Mouse (Mus musculus) spleen, adult 10 weeks (tissue): ENCODE results near the gene Rab37. TPM values are rescaled to one million over a fixed set of nuclear protein-coding genes. Genes with fewer than 3 reads are reported as not detected.

ENCODE experiments used
- polyA plus RNA-seq: library from polyadenylated mRNA; stranded (reverse); fragments of 350-450 nt; fragmentation: Illumina TruSeq; extraction: RNeasy Lipid Tissue Mini Kit (QIAGEN cat#74804); gene quantifications from one replicate; pipeline ENCODE4 v1.2.3, GENCODE M21; 2015; ENCODE audit warnings: low replicate concordance; ENCODE audit not compliant: insufficient read depth

Gene Rab37
- 23.0 TPM for polyA plus RNA-seq

DNA sequence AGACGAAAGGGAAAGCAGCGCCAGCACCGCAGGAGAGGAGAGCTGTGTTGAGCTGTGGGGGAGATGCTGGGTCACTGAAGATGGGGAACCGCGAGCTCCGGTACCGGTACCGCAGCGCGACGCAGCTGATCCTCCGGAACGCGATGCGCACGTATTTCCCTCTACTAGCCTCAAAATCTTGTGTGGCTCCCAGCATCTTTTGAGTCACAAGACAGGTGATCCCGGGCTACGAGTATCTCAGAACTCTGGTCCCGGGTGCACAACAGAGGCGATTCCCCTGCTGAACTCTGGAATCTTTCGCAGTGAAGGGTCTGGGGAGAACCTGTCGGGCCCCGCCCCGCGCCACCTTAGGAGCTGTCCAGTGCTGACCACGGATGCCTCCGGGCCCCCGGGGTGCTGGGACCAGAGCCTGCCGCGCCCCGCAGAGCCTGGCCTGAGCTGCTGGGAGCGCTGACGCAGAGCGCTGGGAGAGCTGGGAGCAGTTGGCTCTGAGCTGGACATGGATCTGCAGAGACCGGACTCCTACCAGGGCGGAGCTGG, at the start of gene Rab37:
Gene Rab37 (plus strand): TSS at position 70 of the 540 bp plus-strand sequence.

DNA sequence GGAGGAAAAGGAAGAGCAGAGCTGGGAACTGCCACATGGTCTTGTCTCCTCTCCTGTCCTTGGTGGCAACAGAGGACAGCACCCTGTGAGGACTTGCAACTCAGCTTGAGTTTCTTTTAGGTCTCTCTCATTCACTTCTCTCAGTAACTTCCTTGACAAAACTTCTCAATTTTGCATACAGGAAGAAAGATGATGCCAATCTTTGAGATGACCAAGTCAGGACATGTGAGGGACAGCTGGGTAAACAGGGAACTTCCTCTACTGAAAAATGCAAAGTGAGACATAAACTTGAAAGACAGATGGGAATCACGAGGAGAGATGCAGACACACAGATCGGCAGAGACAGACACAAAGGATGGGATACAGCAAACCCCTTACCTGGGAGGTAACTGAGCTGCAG, 43.0 kb upstream of the Rab37 start, which contains the start of gene Cd300ld3:
Gene Cd300ld3 (minus strand): TSS at position 151 of the 400 bp plus-strand sequence.

DNA sequence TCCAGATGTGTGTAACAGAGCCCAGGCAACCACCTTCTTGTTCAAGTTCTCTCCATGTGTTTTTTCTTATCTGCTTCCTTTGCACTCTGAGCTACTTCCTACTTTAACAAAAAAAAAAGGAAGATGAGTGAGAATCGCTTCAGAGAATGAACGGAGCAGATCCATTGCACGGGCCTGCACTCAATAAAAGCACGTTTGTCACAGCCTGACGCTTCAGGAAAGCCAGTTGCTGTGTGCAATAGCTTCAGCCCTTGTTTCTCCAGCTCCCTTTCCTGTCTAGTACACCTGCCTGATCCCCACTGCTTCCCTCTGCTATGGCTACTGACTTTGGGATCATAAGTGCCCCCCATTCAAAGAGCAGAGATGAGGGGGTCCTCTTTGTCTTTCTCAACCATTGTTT, 29.2 kb upstream of the Rab37 start, which contains the start of gene Cd300e:
Gene Cd300e (minus strand): TSS at position 101 of the 400 bp plus-strand sequence.

DNA sequence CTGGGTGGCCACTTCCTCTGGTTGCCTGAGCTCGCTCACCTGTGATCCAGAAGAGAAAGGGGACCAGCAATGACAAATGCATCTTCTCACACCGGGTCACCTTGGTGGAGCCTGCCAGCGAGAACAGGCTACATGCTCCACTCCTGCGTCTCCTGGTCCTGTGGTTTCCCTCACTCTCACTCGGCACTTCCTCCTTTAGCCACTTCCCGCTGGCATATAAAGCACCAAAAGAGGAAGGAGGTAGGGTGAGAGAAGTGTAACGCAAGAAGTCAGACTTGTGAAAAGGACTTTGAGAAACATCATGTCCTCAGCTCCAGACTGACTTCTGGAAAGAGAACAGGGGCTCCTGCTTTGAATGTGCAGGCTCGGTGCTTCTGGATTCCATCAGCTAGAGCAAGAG, 42.6 kb downstream of the Rab37 start, which contains the start of gene Cd300lf:
Gene Cd300lf (minus strand): TSS at position 193 of the 400 bp plus-strand sequence.

DNA sequence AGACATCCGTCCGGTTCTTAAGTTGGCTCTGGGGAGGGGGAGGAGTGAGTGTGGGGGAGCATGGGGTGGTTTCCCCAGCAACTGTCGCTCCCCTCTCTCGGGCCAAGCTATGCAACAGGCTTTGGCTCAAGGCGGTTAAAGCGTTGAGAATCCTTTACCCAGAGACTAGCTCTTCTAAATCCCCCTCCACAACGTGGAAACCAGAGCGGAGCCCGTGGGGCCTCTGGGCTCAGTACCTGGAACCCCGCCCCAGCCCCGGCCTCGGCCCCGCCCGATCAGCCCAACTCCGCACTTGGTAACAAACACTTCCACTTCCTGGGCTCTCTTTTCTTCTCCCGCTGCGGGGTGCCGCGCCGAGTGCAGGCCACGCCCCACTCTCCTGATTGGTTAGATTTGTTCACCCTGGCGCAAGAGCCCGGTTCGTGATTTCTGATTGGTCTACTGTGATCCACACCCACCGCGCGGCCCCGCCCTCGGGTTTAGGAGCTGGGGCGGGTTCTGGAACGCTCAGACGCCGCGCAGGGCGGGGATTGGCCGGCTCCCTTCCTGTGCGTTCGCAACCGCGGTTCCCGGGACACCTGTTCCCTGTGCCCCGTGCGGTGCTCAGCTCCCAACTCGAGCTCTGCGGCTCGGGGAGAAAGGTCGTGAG, 71.7 kb downstream of the Rab37 start, which contains the start of gene Slc9a3r1:
Gene Slc9a3r1 (plus strand): TSS at position 510 of the 649 bp plus-strand sequence.

DNA sequence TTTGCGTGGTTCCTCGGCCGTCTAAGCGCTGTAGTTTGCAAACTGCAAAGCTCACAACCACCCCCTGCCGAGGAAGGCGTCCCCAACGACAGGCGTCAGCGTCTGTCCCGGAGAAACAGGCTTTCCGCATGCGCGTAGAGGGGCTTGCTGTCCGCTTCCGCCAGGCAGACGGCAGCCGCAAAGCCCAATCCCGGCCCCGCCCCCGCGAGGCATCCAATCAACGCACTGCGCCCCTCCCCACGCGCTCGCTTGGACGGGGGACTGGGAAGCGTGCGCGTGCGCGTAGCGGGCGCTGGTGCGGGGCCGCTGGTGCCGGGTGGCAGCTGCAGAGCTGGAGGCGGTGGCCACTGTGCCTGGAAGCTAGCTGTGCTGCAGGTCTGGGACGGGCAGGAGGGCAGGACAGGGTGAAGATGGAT, 96.0 kb downstream of the Rab37 start, which contains the start of gene Tmem104:
Gene Tmem104 (plus strand): TSS at position 264 of the 416 bp plus-strand sequence.

DNA sequence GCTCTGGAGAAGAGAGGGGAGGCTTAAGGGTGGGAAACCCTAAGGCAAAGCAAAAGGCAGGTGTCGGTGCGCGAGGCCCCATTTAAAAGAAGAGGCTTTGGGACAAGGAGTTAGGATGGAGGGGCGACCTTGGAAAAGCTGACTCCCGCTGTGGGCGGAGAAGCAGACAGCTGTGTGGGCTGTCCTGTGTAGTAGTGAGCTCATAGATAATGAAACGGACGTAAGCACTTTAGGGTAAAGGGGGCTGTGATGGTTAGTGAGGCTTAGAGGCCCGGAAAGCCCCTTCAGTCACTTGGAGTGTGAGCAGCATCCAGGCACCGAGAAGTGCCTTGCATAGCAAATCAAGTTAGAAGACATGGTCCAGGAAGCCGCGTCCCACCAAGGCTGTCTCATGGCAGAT, 96.5 kb downstream of the Rab37 start, which contains the start of gene Nat9:
Gene Nat9 (minus strand): TSS at position 167 of the 400 bp plus-strand sequence.

Other genes starting within 250 kb of the Rab37 start
- 4.4 TPM for gene Gprc5c, start 240.3 kb upstream of the Rab37 start, polyA plus RNA-seq
- gene Cd300a, start 201.4 kb upstream of the Rab37 start, polyA plus RNA-seq: 37.7 TPM
- gene Cd300lb, start 157.0 kb upstream of the Rab37 start, polyA plus RNA-seq: 9.6 TPM
- gene Cd300c, start 122.3 kb upstream of the Rab37 start, polyA plus RNA-seq: 7.7 TPM
- 12.6 TPM for gene Cd300ld, start 101.5 kb upstream of the Rab37 start, polyA plus RNA-seq
- gene Cd300c2, start 89.6 kb upstream of the Rab37 start, polyA plus RNA-seq: 52.5 TPM
- not detected for gene Cd300ld2, start 75.2 kb upstream of the Rab37 start, polyA plus RNA-seq
- gene Cd300ld4, start 64.4 kb upstream of the Rab37 start, polyA plus RNA-seq: 0.65 TPM
- not detected for gene Cd300ld5, start 53.7 kb upstream of the Rab37 start, polyA plus RNA-seq
- gene Cd300ld3, start 43.0 kb upstream of the Rab37 start, polyA plus RNA-seq: 11.1 TPM
- gene Cd300e, start 29.3 kb upstream of the Rab37 start, polyA plus RNA-seq: 20.9 TPM
- gene Cd300lf, start 42.6 kb downstream of the Rab37 start, polyA plus RNA-seq: 35.4 TPM
- gene Slc9a3r1, start 71.9 kb downstream of the Rab37 start, polyA plus RNA-seq: 51.1 TPM
- gene Tmem104, start 96.1 kb downstream of the Rab37 start, polyA plus RNA-seq: 2.9 TPM
- gene Nat9, start 96.4 kb downstream of the Rab37 start, polyA plus RNA-seq: 16.0 TPM
- gene Grin2c, start 175.8 kb downstream of the Rab37 start, polyA plus RNA-seq: 1.3 TPM
- 13.0 TPM for gene Fdxr, start 185.6 kb downstream of the Rab37 start, polyA plus RNA-seq
- 1.5 TPM for gene Fads6, start 206.2 kb downstream of the Rab37 start, polyA plus RNA-seq
- not detected for gene Otop2, start 215.7 kb downstream of the Rab37 start, polyA plus RNA-seq
- gene Ush1g, start 230.6 kb downstream of the Rab37 start, polyA plus RNA-seq: 1.3 TPM
- not detected for gene Otop3, start 243.3 kb downstream of the Rab37 start, polyA plus RNA-seq